In genomic region chr2:103566713-103567521, GRCm38 (mm10) we compare ENCODE assay signal across 8 mouse cellular contexts. TPM values are rescaled to one million over a fixed set of nuclear protein-coding genes. Genes with fewer than 3 reads are reported as not detected.
DNase-seq lines count a peak whose midpoint lies in the region; ATAC-seq and TF ChIP-seq lines count a peak whose summit lies in the region.

No protein-coding gene starts in this region.

- DNase-seq in urinary bladder, adult 18-20 months (ENCODE audit: low spot score in 2 of 2), result peak; percentile 30 to 58
- DNase-seq in urinary bladder, postnatal 10 days (ENCODE audit: low spot score), result no peak
- DNase-seq in heart, embryonic 10.5 days (ENCODE audit: low spot score), result peak; percentile 90
- peak; percentile 75 for DNase-seq in kidney, adult 9 months
- peak; percentile 69 for DNase-seq in liver, embryonic 11.5 days (ENCODE audit: low spot score)

- peak overlapping the region; percentile 86 for H3ac ChIP-seq in myocyte (ENCODE audit: control insufficient read depth, insufficient read length)

- no peaks in the 10 kb centered on the region for H3K36me3 ChIP-seq in embryonic facial prominence, embryonic 12.5 days
- H3K36me3 ChIP-seq in heart, embryonic 10.5 days, result no peaks in the 10 kb centered on the region
- H3K36me3 ChIP-seq in liver, embryonic 11.5 days (ENCODE audit: control insufficient read depth, insufficient read depth, low read length), result no peaks in the 10 kb centered on the region
- no peaks in the 10 kb centered on the region for H3K36me3 ChIP-seq in myocyte (ENCODE audit: control insufficient read depth, insufficient read depth)
- H3K36me3 ChIP-seq in stomach, embryonic 15.5 days, result no peaks in the 10 kb centered on the region

- peak overlapping the region; percentile 92 for H3K27ac ChIP-seq in embryonic facial prominence, embryonic 12.5 days
- H3K27ac ChIP-seq in heart, embryonic 10.5 days, result peak overlapping the region; percentile 91
- peak overlapping the region; percentile 50; the same call in 1 of the 2 replicates for H3K27ac ChIP-seq in liver, embryonic 11.5 days (ENCODE audit: low read depth, low read length)
- peak overlapping the region; percentile 85 for H3K27ac ChIP-seq in stomach, embryonic 15.5 days

- H3K9ac ChIP-seq in embryonic facial prominence, embryonic 12.5 days, result peak overlapping the region; percentile 79
- H3K9ac ChIP-seq in liver, embryonic 11.5 days (ENCODE audit: low read depth, low read length), result peak overlapping the region; percentile 56
- H3K9ac ChIP-seq in stomach, embryonic 15.5 days, result peak overlapping the region; percentile 49

- peak overlapping the region; percentile 88 for H3K4me2 ChIP-seq in embryonic facial prominence, embryonic 12.5 days (replicated peaks)
- peak overlapping the region; percentile 87 for H3K4me2 ChIP-seq in liver, embryonic 11.5 days
- peak overlapping the region; percentile 98 for H3K4me2 ChIP-seq in myocyte (ENCODE audit: low read depth)
- H3K4me2 ChIP-seq in stomach, embryonic 15.5 days, result peak overlapping the region; percentile 99

- peak overlapping the region; percentile 77 for H3K4me3 ChIP-seq in embryonic facial prominence, embryonic 12.5 days
- peak overlapping the region; percentile 81 for H3K4me3 ChIP-seq in heart, embryonic 10.5 days
- peak overlapping the region; percentile 61 for H3K4me3 ChIP-seq in liver, embryonic 11.5 days (ENCODE audit: low read depth, low read length)
- H3K4me3 ChIP-seq in myocyte, result peak overlapping the region; percentile 72
- H3K4me3 ChIP-seq in stomach, embryonic 15.5 days (replicated peaks), result peak overlapping the region; percentile 63

- no peaks in the 10 kb centered on the region for H3K9me3 ChIP-seq in embryonic facial prominence, embryonic 12.5 days
- H3K9me3 ChIP-seq in heart, embryonic 10.5 days, result no peaks in the 10 kb centered on the region
- H3K9me3 ChIP-seq in liver, embryonic 11.5 days (ENCODE audit: control insufficient read depth, low read length), result no peaks in the 10 kb centered on the region
- H3K9me3 ChIP-seq in stomach, embryonic 15.5 days, result no peaks in the 10 kb centered on the region

- peaks cover 46% of the 10 kb centered on the region for H3K79me2 ChIP-seq in myocyte (ENCODE audit: control insufficient read depth, insufficient read depth)

- no peak; the same call in 1 of the 2 replicates for ATAC-seq in embryonic facial prominence, embryonic 12.5 days (ENCODE audit: insufficient number of reproducible peaks, insufficient read depth, low FRiP score, low TSS enrichment)
- ATAC-seq in liver, embryonic 11.5 days (replicated peaks; ENCODE audit: low FRiP score), result peak; percentile 19
- 0 out of 2 replicates have a peak, but pooled peaks have one; percentile 12 for ATAC-seq in stomach, embryonic 15.5 days (ENCODE audit: insufficient read depth, low FRiP score, low read depth)

- TF ChIP-seq POLR2A in myocyte (IDR thresholded peaks at IDR 0.05; ENCODE audit: insufficient read length, low read depth), result no peak

- H3K4me1 ChIP-seq in embryonic facial prominence, embryonic 12.5 days, result peaks cover 47% of the 10 kb centered on the region
- peaks cover 53% of the 10 kb centered on the region for H3K4me1 ChIP-seq in heart, embryonic 10.5 days
- H3K4me1 ChIP-seq in liver, embryonic 11.5 days (replicated peaks; ENCODE audit: control insufficient read depth, insufficient read depth, low read length), result peaks cover 22% of the 10 kb centered on the region
- peaks cover 21% of the 10 kb centered on the region for H3K4me1 ChIP-seq in stomach, embryonic 15.5 days

- peaks cover 6% of the 10 kb centered on the region; the same call in 1 of the 2 replicates for H3K27me3 ChIP-seq in embryonic facial prominence, embryonic 12.5 days
- H3K27me3 ChIP-seq in heart, embryonic 10.5 days (ENCODE audit: insufficient read depth, poor library complexity, severe bottlenecking), result peaks cover 12% of the 10 kb centered on the region; the same call in 1 of the 2 replicates
- peaks cover 55% of the 10 kb centered on the region for H3K27me3 ChIP-seq in liver, embryonic 11.5 days (replicated peaks; ENCODE audit: control insufficient read depth, insufficient read depth, low read length)
- H3K27me3 ChIP-seq in myocyte (ENCODE audit: control insufficient read depth, insufficient read depth, insufficient read length), result peaks cover 2% of the 10 kb centered on the region
- no peaks in the 10 kb centered on the region for H3K27me3 ChIP-seq in stomach, embryonic 15.5 days (replicated peaks)

- under 1% methylated on average over 79 of the region's 79 CpGs for WGBS in embryonic facial prominence, embryonic 12.5 days
- WGBS in heart, embryonic 10.5 days, result under 1% methylated on average over 79 of the region's 79 CpGs
- WGBS in liver, embryonic 11.5 days, result 2% methylated on average over 79 of the region's 79 CpGs
- under 1% methylated on average over 79 of the region's 79 CpGs for WGBS in stomach, embryonic 15.5 days

TF ChIP-seq in myocyte, 11 proteins besides CTCF, POLR2A, EP300 and RAD21:
- TF ChIP-seq E2F4 (IDR thresholded peaks at IDR 0.05; ENCODE audit: insufficient read depth) (no peak), MYOD1 (IDR thresholded peaks at IDR 0.05; ENCODE audit: control insufficient read depth in 1 of 3, insufficient read length in 2 of 3, low read depth in 2 of 3) (peak in 2 of 3 experiments; percentile 46 to 61), MYOG (IDR thresholded peaks at IDR 0.05; ENCODE audit: control insufficient read depth in 1 of 3, insufficient read depth in 1 of 3, insufficient read length in 2 of 3, low read depth in 2 of 3) (peak in 2 of 3 experiments; percentile 60 to 63), MAX (IDR thresholded peaks at IDR 0.05; ENCODE audit: low read depth) (no peak)

RNA-seq across cellular contexts. Expression of gene Abtb2, which starts 0.8 kb away (rescaled TPM):
- polyA plus RNA-seq in embryonic facial prominence, embryonic 12.5 days (2016; fragmentation: Nextera tagmentation; extraction: Ambion mirVana), result 21.2 and 22.7 TPM in 2 replicates
- polyA plus RNA-seq in heart, embryonic 10.5 days (2016; fragmentation: Nextera tagmentation; extraction: Ambion mirVana), result 19.0 and 33.2 TPM in 2 replicates
- 4.6 and 5.4 TPM in 2 replicates for polyA plus RNA-seq in liver, embryonic 11.5 days (2014; fragmentation: Nextera tagmentation; extraction: Ambion mirVana)
- polyA plus RNA-seq in myocyte (2012; fragmentation: generic; extraction: Trizol), result 16.1 TPM
- 4.5 and 5.3 TPM in 2 replicates for polyA plus RNA-seq in stomach, embryonic 15.5 days (2015; fragmentation: Nextera tagmentation; extraction: Ambion mirVana)
